Mouse (Mus musculus): ENCODE results near the gene Gm43518.

DNA sequence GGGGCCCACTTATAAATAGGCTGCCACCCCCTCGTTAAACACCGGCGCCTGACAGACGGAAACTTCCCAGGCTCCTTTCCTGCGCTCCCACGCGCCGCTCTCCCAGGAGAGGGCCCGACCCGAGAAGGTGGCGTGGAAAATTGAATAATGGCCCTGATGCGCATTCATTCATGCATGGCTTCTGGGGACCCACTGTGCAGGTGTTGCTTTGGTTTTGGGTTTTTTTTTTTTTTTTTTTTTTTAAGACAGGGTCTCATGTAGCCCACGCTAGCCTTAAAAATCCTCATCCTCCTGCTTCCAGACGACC lies 46.9 kb downstream of the Gm43518 start:
- TF ChIP-seq CTCF (IDR thresholded peaks at IDR 0.05; ENCODE audit: low read depth) (no peak), EP300 (optimal IDR thresholded peaks at IDR 0.05) (no peak)

Data from stomach, postnatal 0 days (tissue).